Mouse (Mus musculus) embryonic fibroblast, embryonic 13.5 days (primary cell): ENCODE data around the gene Pld4.

Experiments used
- CTCF ChIP-seq: IDR thresholded peaks from 2 replicates; pipeline ENCODE4 v1.5.1; 2011; ENCODE audit warnings: mild to moderate bottlenecking, control low read depth, low read length, moderate library complexity, borderline replicate concordance; ENCODE audit not compliant: insufficient read depth
- POLR2A ChIP-seq: IDR thresholded peaks from 2 replicates; pipeline ENCODE4 v1.6.1; 2011; ENCODE audit warnings: low read depth, mild to moderate bottlenecking, control low read depth, low read length, moderate library complexity

DNA sequence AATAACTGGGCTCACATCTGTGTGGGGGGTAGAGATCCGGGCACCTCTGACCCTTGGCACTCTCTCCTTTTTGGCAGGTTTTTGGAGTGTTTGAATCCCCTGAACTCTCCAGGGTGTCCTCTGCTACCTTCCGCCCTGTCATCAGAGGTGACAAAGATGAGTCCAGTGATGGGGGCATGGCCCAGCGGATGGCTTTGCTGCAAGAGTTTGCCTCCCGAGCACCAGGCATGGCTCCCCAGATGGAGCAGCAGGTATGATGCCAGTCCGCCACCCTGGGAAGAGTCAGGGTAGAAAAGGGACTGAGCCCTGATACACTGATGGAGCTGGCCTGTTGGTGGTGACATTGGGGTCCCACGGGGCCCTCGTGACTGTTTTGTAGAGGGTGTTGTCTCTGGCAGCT, 23.4 kb upstream of the Pld4 start:
- TF ChIP-seq POLR2A (no peak), CTCF (no peak)
